Mouse (Mus musculus) cerebellum, adult 2 months (tissue): ENCODE results near the gene Utp14a. TPM values are rescaled to one million over a fixed set of nuclear protein-coding genes. Genes with fewer than 3 reads are reported as not detected.
A peak's percentile ranks its signal among the peaks of the same experiment; 100 is the strongest.

Source experiments
- DNase-seq, 2 experiments: peaks; one replicate each; pipeline ENCODE4 v3.0.0; 2021
- H3K27ac ChIP-seq: fragments of 200-500 bp; 2 replicates; pipeline ENCODE4 v1.5.1; 2012; ENCODE audit warnings: low read length, control low read depth, inconsistent platforms; ENCODE audit not compliant: insufficient read depth
- H3K27me3 ChIP-seq: fragments of 200-500 bp; 2 replicates; pipeline ENCODE4 v1.6.1; 2012; ENCODE audit warnings: inconsistent platforms, mild to moderate bottlenecking, low read length, moderate library complexity; ENCODE audit not compliant: control insufficient read depth, insufficient read depth
- H3K4me1 ChIP-seq: fragments of 200-500 bp; 2 replicates; pipeline ENCODE4 v1.6.1; 2011; ENCODE audit warnings: low read length; ENCODE audit not compliant: control insufficient read depth, insufficient read depth
- H3K4me3 ChIP-seq: fragments of 200-500 bp; replicated peaks from 2 replicates; pipeline ENCODE3; 2011; ENCODE audit warnings: mild to moderate bottlenecking, low read depth, low read length, control low read depth; ENCODE audit not compliant: insufficient read depth
- CTCF ChIP-seq: fragments of 200-500 bp; IDR thresholded peaks from 2 replicates; pipeline ENCODE4 v1.5.1; 2011; ENCODE audit warnings: low read depth, mild to moderate bottlenecking, control low read depth, low read length, moderate library complexity, borderline replicate concordance; ENCODE audit not compliant: insufficient read depth
- POLR2A ChIP-seq: fragments of 200-500 bp; IDR thresholded peaks from 2 replicates; pipeline ENCODE4 v1.6.1; 2011; ENCODE audit warnings: low read length, control low read depth, borderline replicate concordance; ENCODE audit not compliant: insufficient read depth
- WGBS: fragments of 180-500 bp; shearing (Covaris S2); methylation state at CpG from one replicate; pipeline ENCODE4 v1.1.7; 2018; 5-methylcytosine and 5-hydroxymethylcytosine counted together
- polyA plus RNA-seq: library from polyadenylated mRNA; depleted of rRNA; stranded (reverse); fragments of >200 nt; gene quantifications from 2 replicates; pipeline ENCODE4 v1.2.3, GENCODE M21; 2012

The Utp14a gene
- polyA plus RNA-seq, 1 experiment: 14.4 TPM

DNA sequence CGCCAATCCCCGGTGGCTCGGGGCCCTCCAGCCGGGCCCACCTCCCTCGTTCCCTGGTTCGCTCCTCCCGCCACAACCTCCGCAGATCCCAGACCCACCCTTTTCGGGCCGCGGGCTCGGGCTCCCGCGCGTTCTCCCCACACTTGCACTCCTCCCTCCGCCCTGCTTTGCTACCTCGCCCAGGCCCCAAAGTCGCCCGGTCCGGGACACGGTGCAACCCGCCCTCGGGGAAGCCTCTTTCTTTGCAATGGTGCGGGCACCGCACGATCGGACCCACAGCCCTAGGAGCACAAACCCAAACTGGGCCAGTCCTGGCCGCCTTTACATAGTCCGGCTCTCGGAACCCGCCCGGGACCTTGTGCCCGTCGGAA, 29.0 kb downstream of the Utp14a start:
- Histone ChIP-seq H3K4me1 (no peaks in the 10 kb centered on the region), H3K4me3 (peak overlapping the region; percentile 48), H3K27ac (0 out of 2 replicates have a peak overlapping the region, but pooled peaks have one; percentile 10), H3K27me3 (no peaks in the 10 kb centered on the region)
- WGBS: 7% methylated on average over 23 of the region's 34 CpGs
- TF ChIP-seq CTCF (no peak), POLR2A (0 out of 2 replicates have a peak, but pooled peaks have one; percentile 15)
- peak; percentile 62 to 68 for DNase-seq

DNA sequence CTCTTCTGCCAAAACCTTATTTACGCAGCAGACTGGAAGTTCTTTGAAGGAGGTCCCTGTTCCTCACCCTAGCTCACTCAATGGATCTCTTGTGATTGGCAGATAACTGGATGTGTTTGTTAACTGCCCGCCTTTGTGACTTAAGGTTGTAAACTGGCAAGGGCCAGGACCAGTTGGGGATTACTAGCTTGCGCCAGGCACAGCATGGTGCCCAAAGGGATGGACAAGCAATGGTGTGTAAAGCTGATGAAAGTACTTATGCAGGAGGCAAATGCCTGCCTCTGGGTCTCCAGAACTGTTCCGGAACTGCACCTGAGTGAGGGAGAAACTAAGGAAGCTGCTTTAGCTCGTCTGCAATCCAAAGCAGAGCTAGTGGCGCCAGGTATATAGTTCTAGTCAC, 29.8 kb downstream of the Utp14a start:
- no peak for TF ChIP-seq POLR2A
- TF ChIP-seq CTCF: no peak
- no peaks in the 10 kb centered on the region for H3K4me1 ChIP-seq
- H3K27ac ChIP-seq: no peak overlapping the region
- DNase-seq: peak; percentile 17 to 21
- no peaks in the 10 kb centered on the region for H3K27me3 ChIP-seq
- no peak overlapping the region for H3K4me3 ChIP-seq
- WGBS: 45% methylated on average over 6 of the region's 6 CpGs

DNA sequence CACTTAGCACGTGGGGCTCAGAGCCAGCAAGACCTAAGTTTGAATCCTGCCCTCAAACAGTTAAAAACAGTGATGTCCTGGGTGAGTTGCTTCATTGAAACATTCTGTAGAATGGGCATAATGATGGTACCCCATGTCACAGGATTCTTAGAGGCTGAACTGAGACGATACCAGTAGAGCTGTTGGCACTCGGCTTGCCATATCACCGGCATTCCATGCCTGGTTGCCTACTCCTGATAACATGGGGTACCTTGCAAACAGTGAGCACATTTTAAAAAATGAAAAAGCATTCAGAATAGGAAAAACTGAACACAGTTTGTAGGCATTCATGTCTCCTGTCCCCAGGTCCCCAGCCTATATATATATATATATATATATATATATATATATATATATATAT, 31.3 kb downstream of the Utp14a start:
- Histone ChIP-seq H3K27ac (no peak overlapping the region), H3K4me1 (no peaks in the 10 kb centered on the region), H3K4me3 (no peak overlapping the region), H3K27me3 (no peaks in the 10 kb centered on the region)
- TF ChIP-seq CTCF (no peak), POLR2A (no peak)
- DNase-seq: no peak
- WGBS: 89% methylated on average over 4 of the region's 4 CpGs

DNA sequence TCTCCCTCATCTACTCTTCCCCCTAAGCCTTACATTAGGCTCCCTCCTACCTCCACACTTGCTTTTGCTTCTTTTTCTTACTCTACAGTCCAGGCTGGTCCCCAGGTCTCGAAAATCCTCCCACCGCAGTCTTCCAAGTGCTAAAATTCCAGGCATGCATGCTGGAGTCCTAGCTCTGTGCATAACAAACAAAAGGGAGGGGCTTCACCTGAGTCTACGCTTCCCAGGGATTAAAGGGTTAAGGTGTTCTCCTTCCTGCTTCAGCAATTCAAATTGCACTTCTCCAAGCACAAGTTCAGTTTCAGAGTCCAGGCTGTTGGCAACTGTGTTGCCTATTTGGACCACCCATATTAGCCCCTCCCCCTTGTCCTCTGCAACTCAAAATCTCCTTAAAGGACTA, 34.8 kb downstream of the Utp14a start:
- WGBS: 43% methylated on average over 3 of the region's 3 CpGs
- Histone ChIP-seq H3K4me3 (no peak overlapping the region), H3K27ac (no peak overlapping the region), H3K27me3 (no peaks in the 10 kb centered on the region), H3K4me1 (no peaks in the 10 kb centered on the region)
- DNase-seq: no peak
- TF ChIP-seq CTCF (no peak), POLR2A (no peak)

DNA sequence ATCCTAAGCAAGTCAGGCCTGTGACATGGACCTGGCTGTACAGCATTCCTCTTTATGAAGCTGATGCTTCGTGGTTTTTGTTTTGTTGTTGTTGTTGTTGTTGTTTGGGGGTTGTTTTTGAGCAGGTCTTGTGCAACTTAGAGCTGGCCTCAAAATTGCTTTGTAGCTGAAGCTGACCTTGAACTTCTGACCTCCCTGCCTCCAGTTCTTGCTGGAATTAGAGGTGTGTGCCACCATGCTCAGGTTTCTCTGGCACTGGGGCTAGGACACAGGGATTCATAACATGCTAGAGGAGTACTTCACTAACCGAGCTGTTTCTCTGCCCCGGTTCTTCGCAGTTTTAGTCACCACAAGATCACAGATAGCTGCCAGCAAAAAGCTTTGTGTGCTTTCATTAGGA, 48.7 kb downstream of the Utp14a start:
- Histone ChIP-seq H3K4me1 (no peaks in the 10 kb centered on the region), H3K27me3 (no peaks in the 10 kb centered on the region), H3K27ac (no peak overlapping the region), H3K4me3 (no peak overlapping the region)
- DNase-seq: no peak
- 83% methylated on average over 4 of the region's 4 CpGs for WGBS
- TF ChIP-seq POLR2A (no peak), CTCF (no peak)

DNA sequence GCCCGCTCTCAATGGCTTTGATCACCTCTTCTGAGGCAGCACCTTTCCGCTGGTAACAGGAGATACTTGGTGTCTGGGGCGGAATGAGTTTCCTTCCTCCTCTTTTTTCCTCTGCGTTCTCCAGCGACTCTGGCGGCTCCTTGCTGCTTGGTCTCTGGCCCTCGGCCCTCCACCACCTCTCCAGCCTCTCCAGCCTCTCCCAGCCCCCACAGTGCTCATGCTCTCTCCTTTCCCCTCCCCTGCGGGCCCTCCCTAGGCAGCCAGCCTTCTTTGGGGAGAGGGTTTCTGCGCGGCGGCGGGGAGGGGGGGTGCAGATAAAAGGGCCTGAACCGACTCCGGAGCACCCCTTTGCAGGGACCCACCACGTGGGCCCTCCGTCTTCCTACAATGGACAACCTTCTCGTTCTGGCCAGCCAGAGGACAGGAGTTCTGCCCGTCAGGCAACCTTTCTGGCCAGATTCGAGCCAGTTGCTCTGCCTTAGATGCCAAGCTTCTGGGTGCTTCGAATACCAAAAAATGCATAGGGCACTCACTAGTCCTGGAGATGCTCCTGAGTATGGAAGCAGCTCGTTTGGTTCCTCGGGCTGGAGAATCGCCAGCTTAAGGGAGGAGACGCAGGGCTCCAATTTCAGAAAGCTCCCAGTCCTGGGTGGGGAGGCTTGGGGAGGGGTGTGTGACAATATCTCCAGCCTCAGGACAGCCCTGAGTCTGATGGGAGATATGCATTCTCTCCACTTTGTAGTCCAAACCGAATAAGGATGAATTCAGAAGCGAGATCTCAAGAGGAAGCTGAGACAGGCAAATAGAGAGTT, 54.2 kb downstream of the Utp14a start:
- H3K27ac ChIP-seq: no peak overlapping the region
- no peak overlapping the region for H3K4me3 ChIP-seq
- WGBS: 22% methylated on average over 26 of the region's 26 CpGs
- no peak for DNase-seq
- no peaks in the 10 kb centered on the region for H3K4me1 ChIP-seq
- TF ChIP-seq CTCF: no peak
- TF ChIP-seq POLR2A: no peak
- no peaks in the 10 kb centered on the region for H3K27me3 ChIP-seq

DNA sequence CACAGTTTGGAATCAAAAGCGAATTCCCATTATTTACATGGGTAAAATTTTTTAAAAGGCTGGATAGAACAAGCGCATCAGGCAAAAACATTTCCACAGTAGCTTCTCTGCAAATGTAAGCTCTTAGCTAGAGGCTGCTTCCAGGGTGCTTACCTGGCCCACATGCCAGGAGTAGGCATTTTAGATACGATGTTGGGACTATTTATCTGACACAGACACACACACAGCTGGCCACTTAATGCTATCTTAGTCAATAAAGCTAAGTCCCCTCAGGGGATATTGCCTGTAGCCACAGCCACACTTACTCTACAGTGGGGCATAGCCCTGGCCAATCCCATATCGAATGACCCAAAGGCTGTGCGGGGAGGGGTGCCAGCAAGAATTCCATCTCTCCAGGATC, 55.1 kb downstream of the Utp14a start:
- Histone ChIP-seq H3K27ac (no peak overlapping the region), H3K4me1 (no peaks in the 10 kb centered on the region), H3K27me3 (no peaks in the 10 kb centered on the region), H3K4me3 (no peak overlapping the region)
- no peak for TF ChIP-seq CTCF
- TF ChIP-seq POLR2A: no peak
- no peak for DNase-seq
- WGBS: 94% methylated on average over 5 of the region's 5 CpGs

DNA sequence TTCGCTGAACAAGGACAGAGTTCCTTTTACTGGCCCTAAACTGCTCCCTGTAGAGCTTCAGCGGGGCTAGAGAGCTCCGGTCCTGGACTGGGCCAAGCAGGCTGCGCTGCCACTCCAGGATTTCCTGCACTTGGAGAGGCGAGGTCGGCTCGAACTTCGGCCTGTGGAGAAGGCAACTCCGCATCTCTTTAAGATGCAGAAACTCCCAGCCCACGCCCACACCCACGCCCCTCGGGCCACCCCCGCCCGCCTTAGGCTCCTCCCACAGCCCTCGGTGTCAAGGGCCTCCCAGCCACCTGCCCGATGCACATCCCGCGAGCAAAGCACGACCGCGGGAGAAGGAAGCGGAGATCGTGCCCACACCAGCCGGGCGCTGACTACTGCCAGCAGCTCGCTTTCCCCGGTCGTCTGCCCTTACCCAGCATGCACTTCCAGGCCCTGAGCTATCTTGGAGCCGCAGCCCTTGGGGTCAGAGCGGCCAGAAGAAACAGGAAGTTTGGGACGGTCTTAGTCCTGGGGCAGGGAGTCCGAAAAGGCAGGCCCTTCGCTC, 57.9 kb downstream of the Utp14a start:
- peak overlapping the region; percentile 64 for H3K4me3 ChIP-seq
- H3K27me3 ChIP-seq: no peaks in the 10 kb centered on the region
- DNase-seq: peak; percentile 77 to 81
- no peak overlapping the region for H3K27ac ChIP-seq
- TF ChIP-seq CTCF: no peak
- peak; percentile 31; the same call in 1 of the 2 replicates for TF ChIP-seq POLR2A
- no peaks in the 10 kb centered on the region for H3K4me1 ChIP-seq
- WGBS: 14% methylated on average over 33 of the region's 33 CpGs
